Mouse (Mus musculus): ENCODE measurements around the gene Sema6d. TPM values are rescaled to one million over a fixed set of nuclear protein-coding genes. Genes with fewer than 3 reads are reported as not detected.

Sema6d gene
- polyA plus RNA-seq, 1 experiment from 2014 or later = 19.0 TPM

DNA sequence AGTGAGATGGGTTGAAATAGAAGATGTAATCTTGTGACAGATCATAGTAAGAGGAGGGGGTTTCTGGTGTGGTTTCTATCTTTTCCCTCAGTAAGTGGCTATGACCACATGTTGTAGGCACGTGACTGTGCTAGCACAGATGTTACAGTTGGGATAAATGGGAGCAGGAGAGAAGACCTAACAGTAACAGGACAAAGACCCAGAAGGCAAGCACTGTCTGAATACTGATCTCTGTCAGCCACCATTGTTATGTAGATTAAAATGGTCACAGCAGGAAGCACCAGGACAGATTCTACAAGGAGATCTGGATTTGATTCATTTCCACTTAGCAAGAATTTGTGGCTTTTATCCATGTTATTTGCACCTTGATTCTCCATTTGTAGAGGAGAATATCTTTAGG is 55.8 kb downstream of the Sema6d start:
- 61% methylated on average over 1 of the region's 1 CpGs for WGBS
- Histone ChIP-seq H3K36me3 (ENCODE audit: control insufficient read depth, insufficient read depth, low read length) (no peaks in the 10 kb centered on the region), H3K4me2 (ENCODE audit: low read depth, low read length) (no peak overlapping the region), H3K4me3 (ENCODE audit: low read length) (no peak overlapping the region), H3K27ac (ENCODE audit: low read length) (no peak overlapping the region), H3K9me3 (ENCODE audit: control insufficient read depth, low read length) (no peaks in the 10 kb centered on the region), H3K9ac (ENCODE audit: low read length) (no peak overlapping the region), H3K27me3 (ENCODE audit: control insufficient read depth, insufficient read depth, low read depth, low read length) (no peaks in the 10 kb centered on the region), H3K4me1 (replicated peaks; ENCODE audit: control insufficient read depth, insufficient read depth, low read length) (no peaks in the 10 kb centered on the region)
- ATAC-seq (ENCODE audit: low read depth) = no peak

DNA sequence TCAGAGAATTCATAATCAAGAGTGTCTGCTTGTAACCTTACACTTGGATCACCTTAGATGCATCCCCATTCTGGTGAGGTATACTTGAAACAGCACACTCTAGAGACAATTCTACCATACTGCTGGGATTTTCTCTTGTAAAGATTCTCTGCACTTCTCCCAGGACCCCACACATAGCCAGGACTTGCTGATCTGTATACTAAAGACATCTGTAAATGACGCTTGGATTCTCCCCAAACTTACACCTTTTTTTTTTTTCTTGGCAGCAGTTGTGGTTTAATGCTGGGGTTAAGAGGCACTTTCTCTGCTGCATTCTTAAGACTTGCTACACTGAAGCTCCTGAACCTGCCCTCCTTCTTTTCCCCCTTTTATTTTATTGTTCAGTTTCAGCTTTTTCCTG is 68.4 kb downstream of the Sema6d start:
- H3K9me3 ChIP-seq (ENCODE audit: control insufficient read depth, low read length) = no peaks in the 10 kb centered on the region
- ATAC-seq (ENCODE audit: low read depth) = peak; percentile 71
- no peak overlapping the region for H3K4me2 ChIP-seq (ENCODE audit: low read depth, low read length)
- WGBS = 26% methylated on average over 1 of the region's 1 CpGs
- peaks cover 2% of the 10 kb centered on the region; the same call in 1 of the 2 replicates for H3K4me1 ChIP-seq (replicated peaks; ENCODE audit: control insufficient read depth, insufficient read depth, low read length)
- no peaks in the 10 kb centered on the region for H3K27me3 ChIP-seq (ENCODE audit: control insufficient read depth, insufficient read depth, low read depth, low read length)
- H3K36me3 ChIP-seq (ENCODE audit: control insufficient read depth, insufficient read depth, low read length) = no peaks in the 10 kb centered on the region
- no peak overlapping the region for H3K9ac ChIP-seq (ENCODE audit: low read length)
- no peak overlapping the region for H3K4me3 ChIP-seq (ENCODE audit: low read length)
- H3K27ac ChIP-seq (ENCODE audit: low read length) = no peak overlapping the region

DNA sequence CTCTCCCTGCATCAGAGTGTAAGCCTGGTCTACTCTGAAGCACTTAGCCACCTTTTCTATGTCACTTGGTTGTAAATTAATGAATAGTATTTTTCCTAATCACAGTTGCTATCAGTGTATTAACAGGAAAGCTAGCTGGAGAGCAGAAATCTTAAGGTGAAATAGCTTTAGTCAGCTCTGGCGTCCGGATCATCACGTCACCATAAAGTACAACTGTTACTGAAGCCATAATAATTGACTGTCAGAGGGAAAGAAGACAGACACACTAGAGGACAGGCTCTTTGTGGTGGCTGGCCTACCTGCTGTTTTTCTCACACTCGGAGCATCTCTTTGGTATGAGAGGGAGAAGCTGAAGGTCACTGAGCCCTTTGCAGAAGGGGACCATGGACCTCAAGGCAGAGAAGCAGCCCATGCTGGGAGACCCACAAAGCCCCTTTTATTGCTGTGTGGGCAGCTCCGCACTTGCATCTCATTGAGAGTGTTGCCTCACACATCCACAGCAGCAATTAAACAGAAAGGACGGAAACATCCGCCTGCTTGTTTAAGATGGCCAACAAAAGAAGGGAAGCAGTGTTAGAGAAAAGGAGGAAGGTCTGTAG is 72.3 kb downstream of the Sema6d start:
- Histone ChIP-seq H3K9ac (ENCODE audit: low read length) (no peak overlapping the region), H3K9me3 (ENCODE audit: control insufficient read depth, low read length) (no peaks in the 10 kb centered on the region), H3K4me2 (ENCODE audit: low read depth, low read length) (no peak overlapping the region), H3K4me1 (replicated peaks; ENCODE audit: control insufficient read depth, insufficient read depth, low read length) (peaks cover 2% of the 10 kb centered on the region; the same call in 1 of the 2 replicates), H3K27me3 (ENCODE audit: control insufficient read depth, insufficient read depth, low read depth, low read length) (no peaks in the 10 kb centered on the region), H3K36me3 (ENCODE audit: control insufficient read depth, insufficient read depth, low read length) (no peaks in the 10 kb centered on the region), H3K27ac (ENCODE audit: low read length) (peak overlapping the region; percentile 52; the same call in 1 of the 2 replicates), H3K4me3 (ENCODE audit: low read length) (no peak overlapping the region)
- ATAC-seq (ENCODE audit: low read depth) = 0 out of 2 replicates have a peak, but pooled peaks have one; percentile 17
- WGBS = 72% methylated on average over 7 of the region's 7 CpGs

DNA sequence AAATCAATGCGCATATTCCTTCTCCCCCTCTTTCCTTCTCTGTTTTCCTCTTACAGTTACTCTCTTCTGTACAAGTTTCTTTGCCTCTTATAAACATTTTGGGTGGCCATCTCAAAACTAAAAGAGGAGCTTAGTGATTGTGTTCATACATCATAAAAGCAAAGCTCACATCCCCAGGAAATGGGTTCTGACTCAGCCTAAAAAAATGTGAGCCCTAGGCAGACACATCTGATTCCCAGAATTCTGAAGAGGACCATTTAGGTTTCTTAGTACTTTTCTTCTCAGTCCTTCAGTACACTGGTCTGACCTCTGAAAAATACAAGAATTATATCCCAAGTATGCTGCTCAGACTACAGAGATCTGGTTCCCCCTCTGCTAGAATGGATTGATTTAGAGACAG is 78.6 kb downstream of the Sema6d start:
- H3K36me3 ChIP-seq (ENCODE audit: control insufficient read depth, insufficient read depth, low read length) = no peaks in the 10 kb centered on the region
- H3K9ac ChIP-seq (ENCODE audit: low read length) = no peak overlapping the region
- no peaks in the 10 kb centered on the region for H3K4me1 ChIP-seq (replicated peaks; ENCODE audit: control insufficient read depth, insufficient read depth, low read length)
- H3K9me3 ChIP-seq (ENCODE audit: control insufficient read depth, low read length) = no peaks in the 10 kb centered on the region
- no peak for ATAC-seq (ENCODE audit: low read depth)
- WGBS = 88% methylated on average over 1 of the region's 1 CpGs
- H3K4me2 ChIP-seq (ENCODE audit: low read depth, low read length) = no peak overlapping the region
- no peak overlapping the region for H3K27ac ChIP-seq (ENCODE audit: low read length)
- H3K4me3 ChIP-seq (ENCODE audit: low read length) = no peak overlapping the region
- H3K27me3 ChIP-seq (ENCODE audit: control insufficient read depth, insufficient read depth, low read depth, low read length) = no peaks in the 10 kb centered on the region

DNA sequence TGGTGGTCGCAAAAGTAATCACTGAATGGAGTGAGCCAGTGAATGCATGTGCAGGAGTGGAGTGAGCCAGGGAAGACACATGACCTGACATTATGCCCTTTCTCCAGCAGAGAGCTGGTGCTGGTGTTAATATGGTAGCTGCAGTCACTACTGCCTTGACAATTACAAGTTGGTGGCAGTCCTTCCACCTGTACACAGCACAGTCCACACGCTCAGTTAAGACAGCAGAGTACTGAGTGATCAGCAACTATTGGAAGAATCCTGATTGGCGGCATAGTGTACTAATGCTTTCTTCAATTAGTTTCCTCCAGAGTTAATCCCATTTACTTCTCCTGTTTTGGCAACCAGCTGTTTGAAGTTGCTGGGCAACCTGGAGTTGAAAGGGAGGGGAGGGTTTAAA is 81.9 kb downstream of the Sema6d start:
- Histone ChIP-seq H3K27ac (ENCODE audit: low read length) (no peak overlapping the region), H3K9me3 (ENCODE audit: control insufficient read depth, low read length) (no peaks in the 10 kb centered on the region), H3K36me3 (ENCODE audit: control insufficient read depth, insufficient read depth, low read length) (no peaks in the 10 kb centered on the region), H3K4me3 (ENCODE audit: low read length) (no peak overlapping the region), H3K9ac (ENCODE audit: low read length) (no peak overlapping the region), H3K4me2 (ENCODE audit: low read depth, low read length) (no peak overlapping the region), H3K27me3 (ENCODE audit: control insufficient read depth, insufficient read depth, low read depth, low read length) (no peaks in the 10 kb centered on the region), H3K4me1 (replicated peaks; ENCODE audit: control insufficient read depth, insufficient read depth, low read length) (no peaks in the 10 kb centered on the region)
- no peak for ATAC-seq (ENCODE audit: low read depth)
- 80% methylated on average over 3 of the region's 3 CpGs for WGBS

DNA sequence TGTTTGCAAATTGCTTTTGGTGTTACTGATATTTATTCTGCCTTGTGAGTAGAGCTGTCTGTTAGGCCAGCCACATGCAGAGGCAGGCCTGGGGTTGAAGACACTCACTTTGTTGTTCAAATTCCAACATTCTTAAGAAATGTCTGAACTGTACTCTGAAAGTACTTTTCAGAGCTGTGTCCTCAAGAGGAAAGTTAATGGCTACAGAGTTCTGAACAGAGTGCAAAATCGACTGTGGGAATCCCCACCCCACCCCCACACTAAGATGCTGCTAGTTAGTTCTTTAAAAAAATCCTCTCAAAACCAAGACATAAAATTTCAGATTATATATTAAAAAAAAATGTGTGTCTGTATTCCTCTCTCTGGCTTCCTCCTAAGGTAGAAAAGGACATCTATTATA is 86.5 kb downstream of the Sema6d start:
- no peak overlapping the region for H3K27ac ChIP-seq (ENCODE audit: low read length)
- no peaks in the 10 kb centered on the region for H3K4me1 ChIP-seq (replicated peaks; ENCODE audit: control insufficient read depth, insufficient read depth, low read length)
- H3K36me3 ChIP-seq (ENCODE audit: control insufficient read depth, insufficient read depth, low read length) = no peaks in the 10 kb centered on the region
- no peak overlapping the region for H3K4me3 ChIP-seq (ENCODE audit: low read length)
- no peak overlapping the region for H3K4me2 ChIP-seq (ENCODE audit: low read depth, low read length)
- no peaks in the 10 kb centered on the region for H3K27me3 ChIP-seq (ENCODE audit: control insufficient read depth, insufficient read depth, low read depth, low read length)
- no peak for ATAC-seq (ENCODE audit: low read depth)
- 19% methylated on average over 1 of the region's 1 CpGs for WGBS
- H3K9ac ChIP-seq (ENCODE audit: low read length) = no peak overlapping the region
- H3K9me3 ChIP-seq (ENCODE audit: control insufficient read depth, low read length) = no peaks in the 10 kb centered on the region

DNA sequence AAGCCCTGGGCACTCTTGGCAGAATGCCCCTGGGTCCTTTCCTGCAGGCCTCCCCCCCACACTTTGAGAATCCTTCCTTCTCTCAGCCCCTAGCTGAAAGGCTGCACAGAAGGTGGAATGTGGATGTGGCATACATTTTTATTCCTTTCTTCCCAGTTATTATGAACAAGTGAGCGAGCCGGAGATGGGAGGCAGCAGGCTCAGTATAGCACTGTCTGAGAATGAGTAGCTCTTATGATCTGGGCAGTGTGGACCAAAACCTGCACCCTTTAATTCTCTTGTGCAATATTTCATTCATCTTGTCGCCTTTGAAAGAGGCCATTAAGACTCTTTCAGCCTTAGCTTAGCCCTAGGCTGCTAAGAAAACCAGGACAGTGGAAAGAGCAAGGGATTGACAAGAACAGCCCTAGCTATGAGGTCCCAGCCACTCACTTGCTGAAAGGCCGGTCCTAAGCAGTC is 87.0 kb downstream of the Sema6d start:
- Histone ChIP-seq H3K36me3 (ENCODE audit: control insufficient read depth, insufficient read depth, low read length) (no peaks in the 10 kb centered on the region), H3K4me3 (ENCODE audit: low read length) (no peak overlapping the region), H3K4me2 (ENCODE audit: low read depth, low read length) (no peak overlapping the region), H3K27ac (ENCODE audit: low read length) (no peak overlapping the region), H3K27me3 (ENCODE audit: control insufficient read depth, insufficient read depth, low read depth, low read length) (no peaks in the 10 kb centered on the region), H3K4me1 (replicated peaks; ENCODE audit: control insufficient read depth, insufficient read depth, low read length) (no peaks in the 10 kb centered on the region), H3K9me3 (ENCODE audit: control insufficient read depth, low read length) (no peaks in the 10 kb centered on the region), H3K9ac (ENCODE audit: low read length) (no peak overlapping the region)
- WGBS = 66% methylated on average over 4 of the region's 4 CpGs
- no peak for ATAC-seq (ENCODE audit: low read depth)

DNA sequence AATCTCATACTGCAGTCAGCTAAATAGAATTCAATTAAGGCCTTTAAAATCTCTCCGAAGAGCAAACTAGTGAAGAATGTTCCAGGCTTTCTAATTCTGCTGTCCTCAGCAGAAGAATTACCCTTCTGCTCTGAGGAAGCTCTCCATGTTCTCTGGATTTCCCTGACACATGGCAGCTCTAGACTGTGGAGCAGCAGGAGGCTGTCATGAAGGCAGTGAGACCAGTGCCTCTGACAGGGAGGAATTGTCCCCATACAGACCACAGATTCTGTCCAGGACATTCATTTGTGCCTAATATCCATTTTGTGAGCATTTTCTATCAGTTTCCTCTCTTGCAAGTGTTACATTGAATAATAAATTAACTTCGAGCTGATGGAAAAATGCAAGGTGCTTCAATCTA is 99.5 kb downstream of the Sema6d start:
- Histone ChIP-seq H3K36me3 (ENCODE audit: control insufficient read depth, insufficient read depth, low read length) (no peaks in the 10 kb centered on the region), H3K9ac (ENCODE audit: low read length) (no peak overlapping the region), H3K4me3 (ENCODE audit: low read length) (no peak overlapping the region), H3K9me3 (ENCODE audit: control insufficient read depth, low read length) (no peaks in the 10 kb centered on the region), H3K4me1 (replicated peaks; ENCODE audit: control insufficient read depth, insufficient read depth, low read length) (no peaks in the 10 kb centered on the region), H3K27ac (ENCODE audit: low read length) (no peak overlapping the region), H3K4me2 (ENCODE audit: low read depth, low read length) (no peak overlapping the region), H3K27me3 (ENCODE audit: control insufficient read depth, insufficient read depth, low read depth, low read length) (no peaks in the 10 kb centered on the region)
- ATAC-seq (ENCODE audit: low read depth) = no peak
- WGBS = 92% methylated on average over 2 of the region's 2 CpGs

DNA sequence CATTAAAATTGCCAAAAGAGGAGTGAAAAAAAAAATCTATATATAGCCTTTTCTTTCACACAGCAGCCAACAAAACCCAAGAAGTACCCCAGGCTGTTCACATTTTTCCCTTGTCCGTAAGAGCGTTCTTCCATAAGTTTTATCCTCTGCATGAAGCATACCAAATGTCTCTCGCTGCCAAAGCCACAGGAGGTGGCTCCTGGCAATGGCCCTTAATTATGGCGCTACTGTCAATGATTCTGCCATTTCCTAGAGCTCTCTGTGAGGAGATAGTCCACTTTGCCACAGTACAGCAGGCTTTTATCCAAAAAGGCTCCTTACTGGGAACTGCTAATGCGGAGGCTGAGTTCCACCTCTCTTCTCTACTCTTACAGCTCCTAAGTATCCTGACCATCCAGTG is 104.3 kb downstream of the Sema6d start:
- Histone ChIP-seq H3K27me3 (ENCODE audit: control insufficient read depth, insufficient read depth, low read depth, low read length) (no peaks in the 10 kb centered on the region), H3K4me2 (ENCODE audit: low read depth, low read length) (no peak overlapping the region), H3K27ac (ENCODE audit: low read length) (no peak overlapping the region), H3K36me3 (ENCODE audit: control insufficient read depth, insufficient read depth, low read length) (no peaks in the 10 kb centered on the region), H3K9ac (ENCODE audit: low read length) (no peak overlapping the region), H3K4me1 (replicated peaks; ENCODE audit: control insufficient read depth, insufficient read depth, low read length) (no peaks in the 10 kb centered on the region), H3K4me3 (ENCODE audit: low read length) (no peak overlapping the region), H3K9me3 (ENCODE audit: control insufficient read depth, low read length) (no peaks in the 10 kb centered on the region)
- no peak for ATAC-seq (ENCODE audit: low read depth)
- WGBS = 84% methylated on average over 5 of the region's 5 CpGs

DNA sequence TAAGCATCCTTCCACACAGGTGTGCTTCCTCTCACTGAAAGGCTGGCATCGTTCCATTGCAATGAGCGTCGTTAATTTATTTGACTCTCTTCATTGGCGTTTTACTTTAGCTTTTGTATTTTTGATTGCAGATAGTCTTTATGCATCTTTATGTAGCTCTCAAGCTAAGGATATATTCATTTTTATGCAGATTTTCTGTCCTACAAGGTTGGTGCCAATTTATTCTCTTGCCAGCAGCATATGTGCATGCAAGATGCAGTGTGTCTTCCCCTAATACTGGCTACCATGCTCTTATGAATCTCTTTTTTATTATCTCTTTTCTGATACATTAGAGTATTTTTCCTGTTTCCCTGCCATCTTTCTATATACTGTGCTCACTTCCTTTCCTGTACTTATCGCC is 111.7 kb downstream of the Sema6d start:
- H3K27me3 ChIP-seq (ENCODE audit: control insufficient read depth, insufficient read depth, low read depth, low read length) = no peaks in the 10 kb centered on the region
- no peaks in the 10 kb centered on the region for H3K4me1 ChIP-seq (replicated peaks; ENCODE audit: control insufficient read depth, insufficient read depth, low read length)
- H3K4me2 ChIP-seq (ENCODE audit: low read depth, low read length) = no peak overlapping the region
- no peak overlapping the region for H3K9ac ChIP-seq (ENCODE audit: low read length)
- no peaks in the 10 kb centered on the region for H3K9me3 ChIP-seq (ENCODE audit: control insufficient read depth, low read length)
- H3K27ac ChIP-seq (ENCODE audit: low read length) = no peak overlapping the region
- H3K36me3 ChIP-seq (ENCODE audit: control insufficient read depth, insufficient read depth, low read length) = no peaks in the 10 kb centered on the region
- ATAC-seq (ENCODE audit: low read depth) = no peak
- 78% methylated on average over 5 of the region's 5 CpGs for WGBS
- H3K4me3 ChIP-seq (ENCODE audit: low read length) = no peak overlapping the region

Measured in lung, embryonic 16.5 days (tissue).